Mouse (Mus musculus): ENCODE data around the gene Rnf5.
A peak's percentile ranks its signal among the peaks of the same experiment; 100 is the strongest.

Gene Rnf5

DNA sequence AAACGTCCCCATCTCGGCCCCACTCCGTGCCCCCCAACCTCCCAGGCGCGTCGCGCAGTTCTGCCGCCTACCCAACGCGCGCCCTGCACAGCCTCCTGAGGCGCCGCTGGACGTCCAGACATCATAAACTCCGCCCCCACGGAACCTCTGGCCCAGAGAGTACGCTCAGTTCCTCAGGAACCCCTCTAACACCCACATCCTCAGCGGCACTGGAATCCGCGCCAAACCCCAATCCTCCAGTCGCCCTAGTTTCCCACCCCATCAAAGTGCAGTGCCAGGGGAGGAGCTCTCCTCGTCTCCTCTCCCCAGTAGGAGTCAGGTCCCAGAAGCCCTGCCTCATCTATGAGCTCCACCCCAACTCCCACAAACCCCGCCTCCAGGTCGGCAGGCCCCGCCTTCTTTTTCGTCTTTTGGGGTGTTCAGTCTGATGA lies 28.8 kb upstream of the Rnf5 start:
- DNase-seq (ENCODE audit: low spot score in 2 of 2) = no peak

DNA sequence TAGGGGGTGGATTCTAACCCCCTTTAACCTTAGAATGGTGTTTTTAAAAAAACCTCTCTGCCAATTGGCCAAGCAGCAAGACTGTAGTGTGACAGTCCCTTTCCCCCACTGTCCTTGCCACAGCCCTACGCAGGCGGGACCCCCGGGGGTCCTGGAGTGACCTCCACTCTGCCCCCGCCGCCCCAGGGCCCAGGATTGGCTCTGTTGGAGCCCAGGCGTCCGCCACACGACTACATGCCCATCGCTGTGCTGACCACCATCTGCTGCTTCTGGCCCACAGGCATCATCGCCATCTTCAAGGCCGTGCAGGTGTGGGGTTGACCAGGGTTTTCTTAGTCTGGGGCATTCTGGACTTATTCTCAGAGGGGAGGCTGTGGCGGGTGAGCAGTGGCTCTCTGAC lies 28.2 kb upstream of the Rnf5 start:
- no peak for DNase-seq (ENCODE audit: low spot score in 2 of 2)

GRCm38 (mm10) chr17:34630761-34631301 lies 27.3 kb upstream of the Rnf5 start:
- no peak for DNase-seq (ENCODE audit: low spot score in 2 of 2)

- no peak for DNase-seq (ENCODE audit: low spot score in 2 of 2)
Observed at GRCm38 (mm10) chr17:34629796-34630603, 26.5 kb upstream of the Rnf5 start.

- DNase-seq (ENCODE audit: low spot score in 2 of 2) = no peak
Observed at GRCm38 (mm10) chr17:34629221-34629751, 25.8 kb upstream of the Rnf5 start, which contains the start of gene Prrt1. Prrt1 (plus strand) TSS chr17:34629533.

- no peak for DNase-seq (ENCODE audit: low spot score in 2 of 2)
Observed at GRCm38 (mm10) chr17:34628644-34628967, 25.1 kb upstream of the Rnf5 start.

DNA sequence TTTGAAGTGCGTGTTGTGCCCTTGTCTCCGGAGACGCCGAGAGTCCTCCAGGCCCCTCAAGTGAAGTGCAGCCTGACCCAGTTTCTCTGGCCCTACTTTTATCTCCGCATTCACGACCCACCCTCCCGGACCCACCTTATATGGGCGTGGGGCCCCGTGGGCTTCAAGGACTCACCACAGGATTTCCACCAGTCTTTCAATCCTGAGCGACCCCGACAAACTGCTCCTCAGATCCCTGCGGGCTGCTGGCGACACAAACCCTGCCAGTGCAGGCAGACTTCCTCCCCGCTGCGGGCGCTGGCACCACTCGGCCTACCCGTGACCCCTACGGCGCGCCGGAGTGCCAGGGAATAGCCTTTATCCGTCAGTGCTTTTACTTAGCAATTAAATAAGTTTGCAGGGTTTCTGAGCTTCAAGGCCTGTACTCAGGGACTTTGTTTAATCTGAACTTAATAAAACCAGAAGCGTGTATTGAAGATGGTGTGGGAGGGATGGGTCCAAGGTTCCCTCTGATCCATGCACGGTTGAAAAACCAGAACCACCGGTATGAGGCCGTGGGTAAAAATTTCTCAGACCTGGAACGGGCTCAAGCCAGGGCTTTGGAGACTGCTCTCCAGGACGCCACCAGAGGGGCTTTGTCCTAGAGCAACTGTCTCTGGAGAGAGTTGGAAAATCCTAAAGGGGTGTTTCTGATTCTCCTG lies 24.6 kb upstream of the Rnf5 start, which contains the start of gene Ppt2:
Gene Ppt2 (minus strand): TSS at position 568 of the 701 bp plus-strand sequence.
- peak in 1 of 2 experiments; percentile 38 for DNase-seq (ENCODE audit: low spot score in 2 of 2)

DNA sequence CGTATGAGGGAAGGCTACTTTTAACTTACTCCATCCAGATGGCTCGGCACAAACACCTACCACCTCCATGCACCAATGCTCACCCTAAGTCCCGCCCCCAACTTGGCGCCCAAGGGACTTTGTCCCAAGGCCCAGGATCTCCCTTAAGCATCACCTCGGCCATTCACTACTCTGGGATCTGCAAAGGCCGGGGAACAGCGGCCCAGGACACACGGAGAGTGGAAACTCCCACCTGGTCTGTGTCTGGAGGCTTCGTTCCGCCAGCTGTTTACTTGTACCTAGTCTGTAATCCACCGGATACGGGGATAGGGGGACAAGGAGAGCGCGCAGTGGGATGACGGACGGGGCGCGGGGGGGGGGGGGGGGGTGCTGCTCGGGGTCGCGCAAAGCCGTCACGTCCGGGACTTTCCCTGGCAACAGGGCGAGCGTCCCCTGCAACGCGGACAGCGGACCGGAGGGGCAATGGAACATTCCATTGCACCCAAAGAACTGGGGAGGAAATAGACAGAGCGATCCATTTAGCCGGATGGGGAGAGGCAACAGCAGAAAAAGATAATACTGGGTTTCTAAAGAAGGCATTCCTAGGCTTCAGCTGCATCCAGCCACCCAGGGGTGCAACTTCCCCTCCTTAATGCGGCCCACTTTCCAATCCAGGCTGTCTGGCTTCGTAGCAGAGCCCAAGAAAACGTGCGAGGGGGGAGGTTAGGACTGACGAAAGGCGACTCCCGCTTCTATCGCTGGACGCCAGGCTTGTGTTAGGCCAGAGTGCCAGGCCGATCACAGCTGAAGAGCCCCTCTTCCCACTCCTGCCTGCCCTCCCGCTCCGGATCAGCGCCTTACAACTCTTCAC lies 23.8 kb upstream of the Rnf5 start:
- peak; percentile 64 to 80 for DNase-seq (ENCODE audit: low spot score in 2 of 2)

- peak in 1 of 2 experiments; percentile 55 for DNase-seq (ENCODE audit: low spot score in 2 of 2)
Observed at GRCm38 (mm10) chr17:34626773-34627092, 23.2 kb upstream of the Rnf5 start.

DNA sequence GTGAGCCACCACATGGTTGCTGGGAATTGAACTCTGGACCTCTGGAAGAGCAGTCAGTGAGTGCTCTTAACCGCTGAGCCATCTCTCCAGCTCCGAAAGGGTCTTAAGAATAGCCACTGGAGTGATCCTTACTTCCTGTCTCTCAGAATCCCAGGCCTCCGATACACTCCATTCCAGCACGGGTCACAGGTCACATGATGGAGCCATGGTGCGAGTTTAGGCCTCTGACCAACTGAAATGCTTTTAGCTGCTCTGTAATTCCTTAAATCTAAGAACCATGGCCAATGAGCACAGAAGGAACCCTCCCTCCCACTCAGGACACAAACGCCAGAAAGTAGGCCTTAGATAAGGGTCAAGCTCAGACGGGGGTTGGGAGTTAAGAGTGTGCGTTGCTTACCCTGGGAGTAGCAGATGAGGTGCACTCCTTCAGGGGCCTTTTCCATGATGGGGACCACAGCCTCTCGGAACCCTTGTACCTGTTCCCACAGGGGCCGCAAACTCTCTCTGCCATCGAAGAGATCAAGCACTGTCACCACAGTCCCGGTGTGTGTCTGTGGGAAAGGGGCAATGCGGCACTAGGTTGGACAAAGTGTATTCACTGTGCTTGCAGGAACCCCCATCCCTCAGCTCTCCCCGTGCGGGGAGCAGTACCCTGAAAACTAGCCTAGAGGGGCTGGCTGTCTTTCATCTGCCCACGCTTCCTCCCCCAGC lies 22.7 kb upstream of the Rnf5 start:
- no peak for DNase-seq (ENCODE audit: low spot score in 2 of 2)

DNA sequence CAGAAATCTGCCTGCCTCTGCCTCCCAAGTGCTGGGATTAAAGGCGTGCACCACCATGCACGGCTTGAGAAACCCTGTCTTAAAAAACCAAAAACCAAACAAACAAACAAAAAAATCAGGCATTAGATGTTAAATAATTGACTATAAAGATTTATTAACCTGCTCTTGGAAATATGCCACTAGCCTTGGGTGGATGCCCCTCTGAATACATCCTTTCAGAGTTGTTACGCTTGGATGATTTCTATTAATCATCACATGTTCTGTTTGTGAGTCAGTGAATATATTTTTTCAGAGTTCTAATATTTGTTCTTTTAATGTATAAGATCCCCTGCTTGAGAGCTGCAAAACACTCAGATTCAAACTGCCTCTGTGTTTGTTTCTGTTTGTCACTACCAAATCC lies 21.5 kb upstream of the Rnf5 start:
- DNase-seq (ENCODE audit: low spot score in 2 of 2) = no peak

- no peak for DNase-seq (ENCODE audit: low spot score in 2 of 2)
Observed at GRCm38 (mm10) chr17:34623161-34623560, 19.7 kb upstream of the Rnf5 start.

GRCm38 (mm10) chr17:34621006-34621405 lies 17.5 kb upstream of the Rnf5 start:
- no peak for DNase-seq (ENCODE audit: low spot score in 2 of 2)

GRCm38 (mm10) chr17:34618999-34619398 lies 15.5 kb upstream of the Rnf5 start:
- DNase-seq (ENCODE audit: low spot score in 2 of 2) = peak in 1 of 2 experiments; percentile 57

- DNase-seq (ENCODE audit: low spot score in 2 of 2) = no peak
Observed at GRCm38 (mm10) chr17:34615871-34616270, 12.4 kb upstream of the Rnf5 start, which contains the start of gene Egfl8. Egfl8 (minus strand) TSS chr17:34615971.

GRCm38 (mm10) chr17:34613830-34614229 lies 10.3 kb upstream of the Rnf5 start:
- no peak for DNase-seq (ENCODE audit: low spot score in 2 of 2)

DNA sequence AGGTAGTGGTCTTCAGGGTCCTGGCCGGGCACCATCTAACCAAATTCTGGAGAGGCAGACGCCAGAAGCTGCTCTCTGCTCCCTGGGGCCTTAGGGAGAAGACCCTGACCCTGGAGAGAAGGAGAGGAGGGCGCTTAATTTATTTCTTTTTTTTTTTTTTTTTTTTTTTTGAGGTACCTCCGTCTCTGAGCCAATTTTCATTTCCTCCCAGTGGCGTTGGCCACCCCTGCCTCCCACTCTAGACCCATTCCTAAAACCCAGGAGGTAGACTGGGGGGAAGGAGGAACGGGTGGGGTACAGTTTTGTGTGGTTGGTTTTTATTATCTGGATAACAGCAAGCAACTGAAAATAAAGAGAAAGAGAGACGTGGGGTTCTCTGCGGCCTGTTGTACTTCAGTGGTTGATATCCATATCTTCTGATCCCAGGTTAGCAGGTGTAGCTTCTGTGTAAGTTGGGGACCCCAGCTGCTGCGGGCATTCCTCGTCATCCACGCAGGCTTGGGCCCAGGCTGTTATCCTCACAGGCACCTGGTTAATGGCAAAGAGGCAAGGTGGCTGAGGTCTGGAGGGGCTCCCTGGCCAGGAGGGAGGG lies 9.7 kb upstream of the Rnf5 start:
- DNase-seq (ENCODE audit: low spot score in 2 of 2) = no peak

DNA sequence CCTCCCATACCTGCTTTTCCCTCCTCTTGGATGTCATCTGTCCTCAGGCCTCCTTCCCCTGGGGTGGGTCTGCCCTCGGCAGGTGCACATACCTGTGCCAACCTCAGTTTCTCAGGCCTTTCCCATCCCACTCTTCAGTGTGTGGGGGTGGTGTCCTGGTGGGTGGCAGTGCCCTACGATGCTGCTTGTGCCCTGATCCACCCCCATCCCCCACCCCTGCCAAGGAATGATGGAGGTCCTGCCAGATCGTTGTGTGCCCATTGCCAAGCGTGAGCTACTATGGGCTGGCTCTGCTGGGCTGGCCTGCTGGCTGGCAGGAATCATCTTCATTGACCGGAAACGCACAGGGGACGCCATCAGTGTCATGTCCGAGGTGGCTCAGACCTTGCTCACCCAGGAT lies 7.6 kb upstream of the Rnf5 start:
- no peak for DNase-seq (ENCODE audit: low spot score in 2 of 2)

- DNase-seq (ENCODE audit: low spot score in 2 of 2) = no peak
Observed at GRCm38 (mm10) chr17:34607997-34608396, 4.5 kb upstream of the Rnf5 start.

- peak in 1 of 2 experiments; percentile 45 for DNase-seq (ENCODE audit: low spot score in 2 of 2)
Observed at GRCm38 (mm10) chr17:34606186-34607039, 2.9 kb upstream of the Rnf5 start.

Measured in cerebellum, postnatal 4 days (tissue).